Comparison of ENCODE assay signal across 8 mouse cellular contexts in the genomic region with DNA sequence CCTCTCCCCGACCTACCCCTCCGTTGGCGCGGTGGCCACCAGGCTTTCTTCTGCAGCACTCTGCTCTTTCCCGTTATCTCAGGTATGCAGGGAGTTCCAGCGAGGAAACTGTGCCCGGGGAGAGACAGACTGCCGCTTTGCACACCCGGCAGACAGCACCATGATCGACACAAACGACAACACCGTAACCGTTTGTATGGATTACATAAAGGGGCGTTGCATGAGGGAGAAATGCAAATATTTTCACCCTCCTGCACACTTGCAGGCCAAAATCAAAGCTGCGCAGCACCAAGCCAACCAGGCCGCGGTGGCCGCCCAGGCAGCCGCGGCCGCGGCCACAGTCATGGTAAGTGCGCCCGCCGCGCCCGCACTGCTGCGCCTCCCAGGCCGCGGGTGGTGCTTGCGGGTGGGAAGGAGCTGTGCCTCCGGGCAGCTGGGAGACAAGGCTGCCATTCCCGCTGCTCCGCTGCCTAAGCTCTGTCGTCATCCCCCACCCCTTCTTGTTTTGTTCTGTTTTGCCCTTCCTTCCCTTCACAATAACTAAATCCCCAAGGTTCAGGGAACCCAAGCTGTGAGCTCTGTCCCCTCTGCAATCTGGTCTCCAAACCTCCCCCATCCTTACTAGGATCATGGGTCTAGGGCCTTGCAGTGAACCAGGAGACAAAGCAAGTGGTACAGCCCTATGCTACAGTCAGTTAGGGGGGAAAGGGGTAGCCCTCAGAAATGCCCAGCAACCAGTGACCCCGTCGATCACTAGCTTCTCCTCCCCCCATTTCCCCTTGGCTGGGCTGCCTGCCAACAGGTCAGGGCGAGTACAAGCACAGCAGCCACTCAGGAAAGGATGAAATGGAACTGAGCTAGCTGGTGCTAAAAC.
A peak's percentile ranks its signal among the peaks of the same experiment; 100 is the strongest.
DNase-seq lines count a peak whose midpoint lies in the region; ATAC-seq lines count a peak whose summit lies in the region.
"Had no signal": no experiment of that assay in that cellular context is flagged by ENCODE, and none has a peak within 500 bp of the region (broad histone marks: within the 10 kb centered on the region; RNA-seq: fewer than 3 reads in every experiment).

No protein-coding gene starts in this region.

- H3K9me3 ChIP-seq in lung, embryonic 15.5 days = no peaks in the 10 kb centered on the region
- no peaks in the 10 kb centered on the region for H3K9me3 ChIP-seq in hindbrain, embryonic 15.5 days

- H3K27me3 ChIP-seq in lung, embryonic 15.5 days = no peaks in the 10 kb centered on the region
- no peaks in the 10 kb centered on the region for H3K27me3 ChIP-seq in hindbrain, embryonic 15.5 days

- 0 out of 2 replicates have a peak overlapping the region, but pooled peaks have one; percentile 11 for H3K9ac ChIP-seq in lung, embryonic 15.5 days
- peak overlapping the region; percentile 47 for H3K9ac ChIP-seq in hindbrain, embryonic 15.5 days

- peak; percentile 54; the same call in 1 of the 2 replicates for ATAC-seq in lung, embryonic 15.5 days (ENCODE audit: borderline replicate concordance, extremely low read depth, low FRiP score, low TSS enrichment)
- ATAC-seq in hindbrain, embryonic 15.5 days (ENCODE audit: low FRiP score, low read depth) = peak; percentile 81

- peaks cover 27% of the 10 kb centered on the region for H3K4me1 ChIP-seq in lung, embryonic 15.5 days
- H3K4me1 ChIP-seq in hindbrain, embryonic 15.5 days (replicated peaks) = peaks cover 6% of the 10 kb centered on the region

- DNase-seq in lung, postnatal 25 days (ENCODE audit: low spot score) = no peak
- DNase-seq in embryo, embryonic 10.5 days (ENCODE audit: low spot score) = peak; percentile 57
- DNase-seq in lung, postnatal 36 days = peak; percentile 49
- no peak for DNase-seq in gastrocnemius, postnatal 25 days
- no peak for DNase-seq in yolk sac, embryonic 10.5 days (ENCODE audit: low spot score)

- peaks cover 22% of the 10 kb centered on the region for H3K36me3 ChIP-seq in lung, embryonic 15.5 days
- H3K36me3 ChIP-seq in hindbrain, embryonic 15.5 days = no peaks in the 10 kb centered on the region

- H3K4me2 ChIP-seq in lung, embryonic 15.5 days = peak overlapping the region; percentile 40
- peak overlapping the region; percentile 72 for H3K4me2 ChIP-seq in hindbrain, embryonic 15.5 days

- H3K27ac ChIP-seq in lung, embryonic 15.5 days = peak overlapping the region; percentile 69; the same call in 1 of the 2 replicates
- H3K27ac ChIP-seq in hindbrain, embryonic 15.5 days (replicated peaks) = peak overlapping the region; percentile 64
- H3K27ac ChIP-seq: macrophage had no signal

- 17% methylated on average over 38 of the region's 38 CpGs for WGBS in lung, embryonic 15.5 days
- WGBS in hindbrain, embryonic 15.5 days = 5% methylated on average over 37 of the region's 38 CpGs

- 0 out of 2 replicates have a peak overlapping the region, but pooled peaks have one; percentile 10 for H3K4me3 ChIP-seq in lung, embryonic 15.5 days
- peak overlapping the region; percentile 40 for H3K4me3 ChIP-seq in hindbrain, embryonic 15.5 days

Comparison
In these comparisons a context has a peak if more than half of its experiments do, and no peak if none do; other contexts are left out.
1. DNase-seq: peak in embryo, embryonic 10.5 days (single experiment) and lung, postnatal 36 days (single experiment); none in lung, postnatal 25 days (single experiment), gastrocnemius, postnatal 25 days (single experiment) and yolk sac, embryonic 10.5 days (single experiment).